Mouse (Mus musculus) frontal cortex, postnatal 25 days (tissue): ENCODE measurements around the gene 2010109A12Rik.

ENCODE experiments used
- DNase-seq, 2 experiments: peaks; one replicate each; pipeline ENCODE4 v3.0.0; 2022; ENCODE audit warnings: low spot score in 2 of 2

2010109A12Rik gene

GRCm38 (mm10) chr5:93229527-93229926 is 23.2 kb downstream of the 2010109A12Rik start:
- DNase-seq: no peak

GRCm38 (mm10) chr5:93231721-93232120 is 25.4 kb downstream of the 2010109A12Rik start:
- DNase-seq: no peak

- DNase-seq: no peak
Measured at GRCm38 (mm10) chr5:93232838-93233237, 26.5 kb downstream of the 2010109A12Rik start.

- DNase-seq: no peak
Measured at GRCm38 (mm10) chr5:93234130-93234529, 27.8 kb downstream of the 2010109A12Rik start.

GRCm38 (mm10) chr5:93234605-93235004 is 28.3 kb downstream of the 2010109A12Rik start:
- DNase-seq: no peak

GRCm38 (mm10) chr5:93235888-93236287 is 29.6 kb downstream of the 2010109A12Rik start:
- DNase-seq: no peak

GRCm38 (mm10) chr5:93236541-93236940 is 30.2 kb downstream of the 2010109A12Rik start:
- DNase-seq: no peak

- no peak for DNase-seq
Measured at GRCm38 (mm10) chr5:93239590-93240544, 33.5 kb downstream of the 2010109A12Rik start.

GRCm38 (mm10) chr5:93245280-93245679 is 39.0 kb downstream of the 2010109A12Rik start:
- no peak for DNase-seq

GRCm38 (mm10) chr5:93249940-93250578 is 43.7 kb downstream of the 2010109A12Rik start:
- no peak for DNase-seq

- DNase-seq: no peak
Measured at GRCm38 (mm10) chr5:93251001-93251760, 44.9 kb downstream of the 2010109A12Rik start.

- no peak for DNase-seq
Measured at GRCm38 (mm10) chr5:93255759-93256265, 49.5 kb downstream of the 2010109A12Rik start.

GRCm38 (mm10) chr5:93256820-93257405 is 50.6 kb downstream of the 2010109A12Rik start:
- no peak for DNase-seq

- no peak for DNase-seq
Measured at GRCm38 (mm10) chr5:93259349-93259748, 53.0 kb downstream of the 2010109A12Rik start.

GRCm38 (mm10) chr5:93260983-93261382 is 54.7 kb downstream of the 2010109A12Rik start:
- DNase-seq: no peak

- DNase-seq: no peak
Measured at GRCm38 (mm10) chr5:93262751-93263150, 56.4 kb downstream of the 2010109A12Rik start.
